Mouse (Mus musculus) brain, adult 10 weeks (tissue): Measurements from ENCODE around the gene B230307C23Rik. TPM values are rescaled to one million over a fixed set of nuclear protein-coding genes. Genes with fewer than 3 reads are reported as not detected.

Experiments
- polyA plus RNA-seq: library from polyadenylated mRNA; stranded (reverse); fragments of 350-450 nt; fragmentation: Illumina TruSeq; extraction: RNeasy Lipid Tissue Mini Kit (QIAGEN cat#74804); gene quantifications from one replicate; pipeline ENCODE4 v1.2.3, GENCODE M21; 2015; ENCODE audit warnings: low read depth, low replicate concordance

B230307C23Rik gene
- polyA plus RNA-seq, result 20.1 TPM

GRCm38 (mm10) chr16:97996616-97997382, at the start of gene B230307C23Rik:
B230307C23Rik (plus strand) TSS chr16:97997315.

GRCm38 (mm10) chr16:97962151-97962948, 34.8 kb upstream of the B230307C23Rik start, which contains the start of the genes C2cd2 and Zbtb21:
C2cd2 (minus strand) TSS chr16:97962598.
Zbtb21 (minus strand) TSS chr16:97962622.

Other genes starting within 250 kb of the B230307C23Rik start
- 0.43 TPM for gene Ripk4, start 233.5 kb upstream of the B230307C23Rik start, polyA plus RNA-seq
- 9.8 TPM for gene Prdm15, start 145.5 kb upstream of the B230307C23Rik start, polyA plus RNA-seq
- 9.5 TPM for gene C2cd2, start 34.7 kb upstream of the B230307C23Rik start, polyA plus RNA-seq
- 15.3 TPM for gene Zbtb21, start 34.7 kb upstream of the B230307C23Rik start, polyA plus RNA-seq
- gene A630089N07Rik, start 85.1 kb downstream of the B230307C23Rik start, polyA plus RNA-seq, result 5.7 TPM